Mouse (Mus musculus): ENCODE data around the gene Togaram2.

- TF ChIP-seq POLR2A (IDR thresholded peaks at IDR 0.05; ENCODE audit: low read depth, low read length) (no peak), CTCF (conservative IDR thresholded peaks at IDR 0.05; ENCODE audit: insufficient read depth, insufficient read length, low read depth, low read length) (no peak)
Observed at GRCm38 (mm10) chr17:71642190-71642589, 30.9 kb upstream of the Togaram2 start.
